Comparison of ENCODE assay signal across 24 mouse cellular contexts in genomic region chr1:184351760-184352159, GRCm38 (mm10).
DNase-seq lines count a peak whose midpoint lies in the region; ATAC-seq and TF ChIP-seq lines count a peak whose summit lies in the region.
"Had no signal": no experiment of that assay in that cellular context is flagged by ENCODE, and none has a peak within 500 bp of the region (broad histone marks: within the 10 kb centered on the region; RNA-seq: fewer than 3 reads in every experiment).

No protein-coding gene starts in this region.

- H3K4me1 ChIP-seq in heart, embryonic 12.5 days (replicated peaks) = peaks cover 11% of the 10 kb centered on the region
- H3K4me1 ChIP-seq in heart, adult 2 months (ENCODE audit: control insufficient read depth, insufficient read depth, low read length) = no peaks in the 10 kb centered on the region
- H3K4me1 ChIP-seq in intestine, embryonic 16.5 days (ENCODE audit: control insufficient read depth, insufficient read depth, low read length) = peaks cover 3% of the 10 kb centered on the region; the same call in 1 of the 2 replicates
- H3K4me1 ChIP-seq in liver, embryonic 15.5 days (replicated peaks) = peaks cover 9% of the 10 kb centered on the region
- 0 out of 2 replicates have a peak, but pooled peaks cover 4% of the 10 kb centered on the region for H3K4me1 ChIP-seq in stomach, embryonic 16.5 days (ENCODE audit: control insufficient read depth, insufficient read depth, low read length)
- no peaks in the 10 kb centered on the region for H3K4me1 ChIP-seq in embryonic facial prominence, embryonic 10.5 days
- H3K4me1 ChIP-seq in midbrain, postnatal 0 days (ENCODE audit: insufficient read depth, low read length) = no peaks in the 10 kb centered on the region
- H3K4me1 ChIP-seq: embryonic facial prominence, embryonic 15.5 days; midbrain, embryonic 13.5 days had no signal

- H3K27me3 ChIP-seq in heart, embryonic 12.5 days (replicated peaks) = no peaks in the 10 kb centered on the region
- H3K27me3 ChIP-seq in heart, adult 2 months (ENCODE audit: control insufficient read depth, insufficient read depth, low read length) = no peaks in the 10 kb centered on the region
- no peaks in the 10 kb centered on the region for H3K27me3 ChIP-seq in intestine, embryonic 16.5 days (replicated peaks; ENCODE audit: control insufficient read depth, insufficient read depth, low read length)
- no peaks in the 10 kb centered on the region for H3K27me3 ChIP-seq in liver, embryonic 15.5 days
- H3K27me3 ChIP-seq in stomach, embryonic 16.5 days (ENCODE audit: control insufficient read depth, insufficient read depth, low read length) = no peaks in the 10 kb centered on the region
- H3K27me3 ChIP-seq in embryonic facial prominence, embryonic 10.5 days (replicated peaks; ENCODE audit: low read depth, poor library complexity, severe bottlenecking) = no peaks in the 10 kb centered on the region
- no peaks in the 10 kb centered on the region for H3K27me3 ChIP-seq in midbrain, postnatal 0 days (ENCODE audit: insufficient read depth, low read length)
- H3K27me3 ChIP-seq: embryonic facial prominence, embryonic 15.5 days; midbrain, embryonic 13.5 days had no signal

- H3K79me2 ChIP-seq in heart, adult 2 months (replicated peaks; ENCODE audit: control insufficient read depth, insufficient read depth, low read length) = no peaks in the 10 kb centered on the region

- no peak for DNase-seq in heart, adult 2 months
- no peak for DNase-seq in embryonic facial prominence, embryonic 10.5 days (ENCODE audit: low spot score)
- no peak for DNase-seq in adrenal gland, adult 18-20 months (ENCODE audit: low spot score in 2 of 2)
- DNase-seq in midbrain, postnatal 0 days (ENCODE audit: low spot score) = no peak
- DNase-seq: adrenal gland, adult 8-10 months; cerebellum, adult 8-10 months; cerebellum, postnatal 36 days; gastrocnemius, postnatal 14 days; heart, adult 18-20 months; kidney, adult 2 months; thymus, adult 18-20 months; thymus, postnatal 4 days had no signal

- WGBS in heart, embryonic 12.5 days = 19% methylated on average over 5 of the region's 5 CpGs
- WGBS in heart, adult 2 months = 46% methylated on average over 5 of the region's 5 CpGs
- WGBS in intestine, embryonic 16.5 days = 59% methylated on average over 5 of the region's 5 CpGs
- WGBS in liver, embryonic 15.5 days (ENCODE audit: insufficient replicate concordance) = 15% methylated on average over 5 of the region's 5 CpGs
- 60% methylated on average over 5 of the region's 5 CpGs for WGBS in stomach, embryonic 16.5 days
- 82% methylated on average over 5 of the region's 5 CpGs for WGBS in embryonic facial prominence, embryonic 10.5 days
- 83% methylated on average over 5 of the region's 5 CpGs for WGBS in midbrain, postnatal 0 days

- H3K4me2 ChIP-seq in heart, embryonic 12.5 days = no peak overlapping the region; the same call in 1 of the 2 replicates
- H3K4me2 ChIP-seq in intestine, embryonic 16.5 days (ENCODE audit: low read depth, low read length) = no peak overlapping the region
- no peak overlapping the region for H3K4me2 ChIP-seq in liver, embryonic 15.5 days
- H3K4me2 ChIP-seq in stomach, embryonic 16.5 days (ENCODE audit: low read depth, low read length) = no peak overlapping the region
- no peak overlapping the region for H3K4me2 ChIP-seq in midbrain, postnatal 0 days (ENCODE audit: low read depth, low read length, poor library complexity, severe bottlenecking)
- H3K4me2 ChIP-seq: embryonic facial prominence, embryonic 15.5 days; midbrain, embryonic 13.5 days had no signal

- H3K9me3 ChIP-seq in heart, embryonic 12.5 days (replicated peaks) = no peaks in the 10 kb centered on the region
- no peaks in the 10 kb centered on the region for H3K9me3 ChIP-seq in intestine, embryonic 16.5 days (ENCODE audit: control insufficient read depth, low read length)
- no peaks in the 10 kb centered on the region for H3K9me3 ChIP-seq in liver, embryonic 15.5 days (replicated peaks)
- no peaks in the 10 kb centered on the region for H3K9me3 ChIP-seq in stomach, embryonic 16.5 days (replicated peaks; ENCODE audit: control insufficient read depth, low read length)
- no peaks in the 10 kb centered on the region for H3K9me3 ChIP-seq in embryonic facial prominence, embryonic 10.5 days
- no peaks in the 10 kb centered on the region for H3K9me3 ChIP-seq in midbrain, postnatal 0 days (ENCODE audit: low read length)
- H3K9me3 ChIP-seq: embryonic facial prominence, embryonic 15.5 days; limb, embryonic 10.5 days; midbrain, embryonic 13.5 days had no signal

- no peak for TF ChIP-seq CTCF in heart, adult 2 months (IDR thresholded peaks at IDR 0.05)
- no peak for TF ChIP-seq CTCF in midbrain, postnatal 0 days (IDR thresholded peaks at IDR 0.05)

- no peak overlapping the region for H3K27ac ChIP-seq in heart, embryonic 12.5 days (ENCODE audit: poor library complexity, severe bottlenecking)
- no peak overlapping the region for H3K27ac ChIP-seq in heart, adult 2 months
- no peak overlapping the region for H3K27ac ChIP-seq in intestine, embryonic 16.5 days (ENCODE audit: low read length)
- no peak overlapping the region for H3K27ac ChIP-seq in liver, embryonic 15.5 days (replicated peaks)
- H3K27ac ChIP-seq in stomach, embryonic 16.5 days (ENCODE audit: low read length) = no peak overlapping the region
- no peak overlapping the region for H3K27ac ChIP-seq in embryonic facial prominence, embryonic 10.5 days (replicated peaks)
- no peak overlapping the region for H3K27ac ChIP-seq in midbrain, postnatal 0 days (ENCODE audit: low read depth, low read length)
- H3K27ac ChIP-seq: embryonic facial prominence, embryonic 15.5 days; kidney, postnatal 0 days; layer of hippocampus, adult 2 months; limb, embryonic 10.5 days; midbrain, embryonic 13.5 days had no signal

- TF ChIP-seq POLR2A in heart, adult 2 months (IDR thresholded peaks at IDR 0.05; ENCODE audit: insufficient read depth, low read depth, low read length) = no peak

- no peaks in the 10 kb centered on the region for H3K36me3 ChIP-seq in heart, embryonic 12.5 days
- no peaks in the 10 kb centered on the region for H3K36me3 ChIP-seq in heart, adult 2 months (ENCODE audit: control insufficient read depth, insufficient read depth, low read length)
- no peaks in the 10 kb centered on the region for H3K36me3 ChIP-seq in intestine, embryonic 16.5 days (ENCODE audit: control insufficient read depth, insufficient read depth, low read length)
- no peaks in the 10 kb centered on the region for H3K36me3 ChIP-seq in liver, embryonic 15.5 days (replicated peaks)
- no peaks in the 10 kb centered on the region for H3K36me3 ChIP-seq in stomach, embryonic 16.5 days (ENCODE audit: control insufficient read depth, insufficient read depth, low read length)
- no peaks in the 10 kb centered on the region for H3K36me3 ChIP-seq in embryonic facial prominence, embryonic 10.5 days (replicated peaks)
- no peaks in the 10 kb centered on the region for H3K36me3 ChIP-seq in midbrain, postnatal 0 days (ENCODE audit: insufficient read depth, low read length)
- H3K36me3 ChIP-seq: embryonic facial prominence, embryonic 15.5 days; limb, embryonic 10.5 days; midbrain, embryonic 13.5 days had no signal

- intact Hi-C loops in heart, adult 2 months (cut with DNase I) = no loop called here

- TF ChIP-seq EP300 in heart, adult 2 months (IDR thresholded peaks at IDR 0.05; ENCODE audit: insufficient read depth, low read depth, low read length) = no peak

- H3K9ac ChIP-seq in heart, embryonic 12.5 days = no peak overlapping the region
- H3K9ac ChIP-seq in heart, adult 2 months (ENCODE audit: low read depth, low read length) = no peak overlapping the region
- no peak overlapping the region for H3K9ac ChIP-seq in intestine, embryonic 16.5 days (ENCODE audit: low read depth, low read length)
- H3K9ac ChIP-seq in liver, embryonic 15.5 days = no peak overlapping the region
- H3K9ac ChIP-seq in stomach, embryonic 16.5 days (ENCODE audit: low read length) = no peak overlapping the region
- H3K9ac ChIP-seq in midbrain, postnatal 0 days (replicated peaks; ENCODE audit: low read length, poor library complexity, severe bottlenecking) = no peak overlapping the region
- H3K9ac ChIP-seq: embryonic facial prominence, embryonic 15.5 days; midbrain, embryonic 13.5 days had no signal

- no peak overlapping the region for H3K4me3 ChIP-seq in heart, embryonic 12.5 days
- no peak overlapping the region for H3K4me3 ChIP-seq in heart, adult 2 months
- no peak overlapping the region for H3K4me3 ChIP-seq in intestine, embryonic 16.5 days (ENCODE audit: low read length)
- no peak overlapping the region for H3K4me3 ChIP-seq in liver, embryonic 15.5 days (replicated peaks)
- H3K4me3 ChIP-seq in stomach, embryonic 16.5 days (replicated peaks; ENCODE audit: low read length) = no peak overlapping the region
- H3K4me3 ChIP-seq in embryonic facial prominence, embryonic 10.5 days = no peak overlapping the region
- no peak overlapping the region for H3K4me3 ChIP-seq in midbrain, postnatal 0 days (ENCODE audit: low read depth, low read length)
- H3K4me3 ChIP-seq: embryonic facial prominence, embryonic 15.5 days; layer of hippocampus, adult 2 months; limb, embryonic 10.5 days; midbrain, embryonic 13.5 days had no signal

- peak; percentile 81 for ATAC-seq in heart, embryonic 12.5 days (ENCODE audit: insufficient number of reproducible peaks, low FRiP score)
- peak; percentile 28; the same call in 1 of the 2 replicates for ATAC-seq in intestine, embryonic 16.5 days
- peak; percentile 82 for ATAC-seq in liver, embryonic 15.5 days (ENCODE audit: insufficient read depth)
- ATAC-seq in stomach, embryonic 16.5 days (ENCODE audit: insufficient read depth, low FRiP score) = peak; percentile 80; the same call in 1 of the 2 replicates
- no peak for ATAC-seq in midbrain, postnatal 0 days (ENCODE audit: low FRiP score)
- ATAC-seq: forebrain, embryonic 16.5 days; lung, postnatal 0 days; midbrain, embryonic 13.5 days; Patski had no signal
